Mouse (Mus musculus): ENCODE data around the gene Vegfc. TPM values are rescaled to one million over a fixed set of nuclear protein-coding genes. Genes with fewer than 3 reads are reported as not detected.
A peak's percentile ranks its signal among the peaks of the same experiment; 100 is the strongest.

Gene Vegfc
- 0.18 TPM in 1 of 2 replicates, not detected in the other for polyA plus RNA-seq (2012; ENCODE audit: insufficient read depth, low replicate concordance)

- peaks cover 22% of the 10 kb centered on the region for H3K4me1 ChIP-seq
- TF ChIP-seq FLI1 (IDR thresholded peaks at IDR 0.05; ENCODE audit: low read length) (no peak), GATA1 (IDR thresholded peaks at IDR 0.05; ENCODE audit: borderline replicate concordance, low read length) (no peak)
- no peaks in the 10 kb centered on the region for H3K36me3 ChIP-seq (replicated peaks; ENCODE audit: low read length)
- H3K9me3 ChIP-seq: no peaks in the 10 kb centered on the region
- peaks cover 26% of the 10 kb centered on the region for H3K27me3 ChIP-seq (replicated peaks)
- H3K4me3 ChIP-seq (replicated peaks): peak within 1 kb of the TSS; percentile 94
These were observed at the start of gene Vegfc for GRCm38 (mm10) chr8:54077271-54078120. Gene Vegfc (plus strand): TSS chr8:54077606.

- Histone ChIP-seq H3K27me3 (replicated peaks) (no peaks in the 10 kb centered on the region), H3K4me3 (replicated peaks) (no peak overlapping the region), H3K4me1 (no peaks in the 10 kb centered on the region), H3K36me3 (replicated peaks; ENCODE audit: low read length) (no peaks in the 10 kb centered on the region), H3K9me3 (0 out of 2 replicates have a peak, but pooled peaks cover 5% of the 10 kb centered on the region)
- TF ChIP-seq GATA1 (IDR thresholded peaks at IDR 0.05; ENCODE audit: borderline replicate concordance, low read length): no peak
- no peak for TF ChIP-seq FLI1 (IDR thresholded peaks at IDR 0.05; ENCODE audit: low read length)
These were observed 42.8 kb upstream of the Vegfc start for GRCm38 (mm10) chr8:54034584-54034983.

- Histone ChIP-seq H3K27me3 (replicated peaks) (no peaks in the 10 kb centered on the region), H3K9me3 (no peaks in the 10 kb centered on the region), H3K4me1 (no peaks in the 10 kb centered on the region), H3K36me3 (replicated peaks; ENCODE audit: low read length) (no peaks in the 10 kb centered on the region), H3K4me3 (replicated peaks) (no peak overlapping the region)
- no peak for TF ChIP-seq FLI1 (IDR thresholded peaks at IDR 0.05; ENCODE audit: low read length)
- no peak for TF ChIP-seq GATA1 (IDR thresholded peaks at IDR 0.05; ENCODE audit: borderline replicate concordance, low read length)
These were observed 34.8 kb upstream of the Vegfc start for GRCm38 (mm10) chr8:54042601-54043000.

- Histone ChIP-seq H3K36me3 (replicated peaks; ENCODE audit: low read length) (no peaks in the 10 kb centered on the region), H3K4me3 (replicated peaks) (no peak overlapping the region), H3K9me3 (no peaks in the 10 kb centered on the region), H3K4me1 (no peaks in the 10 kb centered on the region), H3K27me3 (replicated peaks) (no peaks in the 10 kb centered on the region)
- TF ChIP-seq FLI1 (IDR thresholded peaks at IDR 0.05; ENCODE audit: low read length) (no peak), GATA1 (IDR thresholded peaks at IDR 0.05; ENCODE audit: borderline replicate concordance, low read length) (no peak)
These were observed 33.9 kb upstream of the Vegfc start for GRCm38 (mm10) chr8:54043468-54043867.

- Histone ChIP-seq H3K27me3 (replicated peaks) (no peaks in the 10 kb centered on the region), H3K9me3 (no peaks in the 10 kb centered on the region), H3K36me3 (replicated peaks; ENCODE audit: low read length) (no peaks in the 10 kb centered on the region), H3K4me1 (no peaks in the 10 kb centered on the region; the same call in 1 of the 2 replicates), H3K4me3 (replicated peaks) (no peak overlapping the region)
- TF ChIP-seq GATA1 (IDR thresholded peaks at IDR 0.05; ENCODE audit: borderline replicate concordance, low read length) (no peak), FLI1 (IDR thresholded peaks at IDR 0.05; ENCODE audit: low read length) (no peak)
These were observed 24.2 kb upstream of the Vegfc start for GRCm38 (mm10) chr8:54053210-54053609.

- H3K36me3 ChIP-seq (replicated peaks; ENCODE audit: low read length): no peaks in the 10 kb centered on the region
- TF ChIP-seq FLI1 (IDR thresholded peaks at IDR 0.05; ENCODE audit: low read length) (no peak), GATA1 (IDR thresholded peaks at IDR 0.05; ENCODE audit: borderline replicate concordance, low read length) (no peak)
- H3K4me1 ChIP-seq: no peaks in the 10 kb centered on the region
- no peaks in the 10 kb centered on the region for H3K9me3 ChIP-seq
- no peaks in the 10 kb centered on the region for H3K27me3 ChIP-seq (replicated peaks)
- H3K4me3 ChIP-seq (replicated peaks): no peak overlapping the region
These were observed 11.9 kb upstream of the Vegfc start for GRCm38 (mm10) chr8:54065492-54065891.

GRCm38 (mm10) chr8:54076301-54076700, 1.1 kb upstream of the Vegfc start:
- no peak for TF ChIP-seq FLI1 (IDR thresholded peaks at IDR 0.05; ENCODE audit: low read length)
- no peak for TF ChIP-seq GATA1 (IDR thresholded peaks at IDR 0.05; ENCODE audit: borderline replicate concordance, low read length)
- Histone ChIP-seq H3K27me3 (replicated peaks) (peaks cover 26% of the 10 kb centered on the region), H3K9me3 (no peaks in the 10 kb centered on the region), H3K4me1 (peaks cover 22% of the 10 kb centered on the region), H3K36me3 (replicated peaks; ENCODE audit: low read length) (no peaks in the 10 kb centered on the region), H3K4me3 (replicated peaks) (peak overlapping the region; percentile 94)

GRCm38 (mm10) chr8:54076791-54077270, 575 bp upstream of the Vegfc start:
- H3K27me3 ChIP-seq (replicated peaks): peaks cover 26% of the 10 kb centered on the region
- no peaks in the 10 kb centered on the region for H3K36me3 ChIP-seq (replicated peaks; ENCODE audit: low read length)
- no peaks in the 10 kb centered on the region for H3K9me3 ChIP-seq
- H3K4me3 ChIP-seq (replicated peaks): peak overlapping the region; percentile 94
- no peak for TF ChIP-seq FLI1 (IDR thresholded peaks at IDR 0.05; ENCODE audit: low read length)
- no peak for TF ChIP-seq GATA1 (IDR thresholded peaks at IDR 0.05; ENCODE audit: borderline replicate concordance, low read length)
- peaks cover 22% of the 10 kb centered on the region for H3K4me1 ChIP-seq

GRCm38 (mm10) chr8:54078121-54078440, 675 bp downstream of the Vegfc start:
- TF ChIP-seq GATA1 (IDR thresholded peaks at IDR 0.05; ENCODE audit: borderline replicate concordance, low read length) (no peak), FLI1 (IDR thresholded peaks at IDR 0.05; ENCODE audit: low read length) (no peak)
- Histone ChIP-seq H3K27me3 (replicated peaks) (peaks cover 26% of the 10 kb centered on the region), H3K4me1 (peaks cover 22% of the 10 kb centered on the region), H3K4me3 (replicated peaks) (peak overlapping the region; percentile 94), H3K36me3 (replicated peaks; ENCODE audit: low read length) (no peaks in the 10 kb centered on the region), H3K9me3 (no peaks in the 10 kb centered on the region)

GRCm38 (mm10) chr8:54079001-54079400, 1.6 kb downstream of the Vegfc start:
- TF ChIP-seq FLI1 (IDR thresholded peaks at IDR 0.05; ENCODE audit: low read length) (no peak), GATA1 (IDR thresholded peaks at IDR 0.05; ENCODE audit: borderline replicate concordance, low read length) (no peak)
- Histone ChIP-seq H3K4me3 (replicated peaks) (no peak overlapping the region), H3K4me1 (peaks cover 25% of the 10 kb centered on the region)

More at GRCm38 (mm10) chr8:54079001-54079400, 1.6 kb downstream of the Vegfc start:
- H3K27me3 ChIP-seq (replicated peaks): peaks cover 26% of the 10 kb centered on the region
- no peaks in the 10 kb centered on the region for H3K36me3 ChIP-seq (replicated peaks; ENCODE audit: low read length)
- no peaks in the 10 kb centered on the region for H3K9me3 ChIP-seq
